Mouse (Mus musculus) stomach, postnatal 0 days (tissue): ENCODE results near the gene Pax7.

Experiments
- CTCF ChIP-seq: IDR thresholded peaks from 2 replicates; pipeline ENCODE4 v1.5.1; 2016; ENCODE audit warnings: antibody characterized with exemption, low read depth, mild to moderate bottlenecking, moderate library complexity
- EP300 ChIP-seq: optimal IDR thresholded peaks from 2 replicates; pipeline ENCODE3; 2016; ENCODE audit warnings: antibody characterized with exemption

GRCm38 (mm10) chr4:139811475-139811874, 21.9 kb downstream of the Pax7 start:
- no peak for TF ChIP-seq CTCF
- no peak for TF ChIP-seq EP300
